Mouse (Mus musculus) neural tube, embryonic 14.5 days (tissue): Measurements from ENCODE around the gene AU022252. TPM values are rescaled to one million over a fixed set of nuclear protein-coding genes. Genes with fewer than 3 reads are reported as not detected.

Source experiments
- ATAC-seq: fragments of 200-750 bp; cut with Nextera tagmentation; 2 replicates; pipeline ENCODE4 v1.8.0; 2017; ENCODE audit warnings: low read depth, mild to moderate bottlenecking, moderate TSS enrichment, moderate library complexity
- H3K27ac ChIP-seq: fragments of 300-500 bp; sonication (generic); 2 replicates; pipeline ENCODE4 v1.5.1; 2014; ENCODE audit warnings: low read depth, mild to moderate bottlenecking, control low read depth, low read length, moderate library complexity, mixed read lengths
- H3K27me3 ChIP-seq: fragments of 300-500 bp; sonication (generic); 2 replicates; pipeline ENCODE4 v1.6.1; 2014; ENCODE audit warnings: low read length; ENCODE audit not compliant: control insufficient read depth, insufficient read depth
- H3K36me3 ChIP-seq: fragments of 300-500 bp; sonication (generic); 2 replicates; pipeline ENCODE4 v1.6.1; 2014; ENCODE audit warnings: low read length, mixed read lengths; ENCODE audit not compliant: control insufficient read depth, insufficient read depth
- H3K4me1 ChIP-seq: fragments of 300-500 bp; sonication (generic); 2 replicates; pipeline ENCODE4 v1.6.1; 2014; ENCODE audit warnings: low read length; ENCODE audit not compliant: control insufficient read depth, insufficient read depth
- H3K4me2 ChIP-seq: fragments of 300-500 bp; sonication (generic); 2 replicates; pipeline ENCODE4 v1.6.1; 2014; ENCODE audit warnings: mild to moderate bottlenecking, low read depth, low read length, control low read depth
- H3K4me3 ChIP-seq: fragments of 300-500 bp; sonication (generic); 2 replicates; pipeline ENCODE4 v1.5.1; 2014; ENCODE audit warnings: low read depth, low read length, control low read depth, mixed read lengths
- H3K9ac ChIP-seq: fragments of 300-500 bp; sonication (generic); replicated peaks from 2 replicates; pipeline ENCODE4 v1.6.1; 2014; ENCODE audit warnings: low read depth, mild to moderate bottlenecking, control low read depth, low read length, mixed read lengths
- H3K9me3 ChIP-seq: fragments of 300-500 bp; sonication (generic); 2 replicates; pipeline ENCODE4 v1.6.1; 2016; ENCODE audit warnings: low read length; ENCODE audit not compliant: control insufficient read depth
- WGBS: fragments of 180-500 bp; shearing (Covaris S2); extraction: QIAGEN DNeasy Blood & Tissue Kit; methylation state at CpG from one replicate; pipeline ENCODE4 v1.1.7; 2014; 5-methylcytosine and 5-hydroxymethylcytosine counted together
- polyA plus RNA-seq: library from polyadenylated mRNA; unstranded; fragments of >200 nt; fragmentation: Nextera tagmentation; extraction: Ambion mirVana; gene quantifications from 2 replicates; pipeline ENCODE4 v1.2.1, GENCODE M21; 2014

Gene AU022252
- polyA plus RNA-seq, 1 experiment from 2014 or later: 19.2 TPM

- no peak overlapping the region for H3K4me3 ChIP-seq
- H3K4me1 ChIP-seq: peaks cover 6% of the 10 kb centered on the region; the same call in 1 of the 2 replicates
- ATAC-seq: no peak
- H3K4me2 ChIP-seq: no peak overlapping the region
- no peaks in the 10 kb centered on the region for H3K27me3 ChIP-seq
- H3K9ac ChIP-seq: no peak overlapping the region
- H3K27ac ChIP-seq: no peak overlapping the region
- 92% methylated on average over 9 of the region's 9 CpGs for WGBS
- peaks cover 38% of the 10 kb centered on the region for H3K36me3 ChIP-seq
- H3K9me3 ChIP-seq: no peaks in the 10 kb centered on the region
Measured at GRCm38 (mm10) chr4:119245961-119246360, 13.4 kb upstream of the AU022252 start.

- no peak overlapping the region for H3K4me2 ChIP-seq
Measured at GRCm38 (mm10) chr4:119245556-119245955, 13.0 kb upstream of the AU022252 start.

GRCm38 (mm10) chr4:119244468-119245240, 12.1 kb upstream of the AU022252 start:
- H3K36me3 ChIP-seq: peaks cover 40% of the 10 kb centered on the region
- WGBS: 85% methylated on average over 22 of the region's 22 CpGs
- H3K4me3 ChIP-seq: no peak overlapping the region
- no peak for ATAC-seq
- no peak overlapping the region for H3K9ac ChIP-seq
- H3K9me3 ChIP-seq: no peaks in the 10 kb centered on the region
- no peak overlapping the region for H3K27ac ChIP-seq
- H3K4me2 ChIP-seq: no peak overlapping the region
- no peaks in the 10 kb centered on the region for H3K27me3 ChIP-seq
- peaks cover 6% of the 10 kb centered on the region; the same call in 1 of the 2 replicates for H3K4me1 ChIP-seq

More at GRCm38 (mm10) chr4:119245556-119245955, 13.0 kb upstream of the AU022252 start:
- no peak for ATAC-seq
- H3K9ac ChIP-seq: no peak overlapping the region
- no peak overlapping the region for H3K27ac ChIP-seq
- H3K36me3 ChIP-seq: peaks cover 40% of the 10 kb centered on the region
- H3K4me3 ChIP-seq: no peak overlapping the region
- H3K4me1 ChIP-seq: peaks cover 6% of the 10 kb centered on the region; the same call in 1 of the 2 replicates
- no peaks in the 10 kb centered on the region for H3K27me3 ChIP-seq
- 84% methylated on average over 7 of the region's 7 CpGs for WGBS
- H3K9me3 ChIP-seq: no peaks in the 10 kb centered on the region

DNA sequence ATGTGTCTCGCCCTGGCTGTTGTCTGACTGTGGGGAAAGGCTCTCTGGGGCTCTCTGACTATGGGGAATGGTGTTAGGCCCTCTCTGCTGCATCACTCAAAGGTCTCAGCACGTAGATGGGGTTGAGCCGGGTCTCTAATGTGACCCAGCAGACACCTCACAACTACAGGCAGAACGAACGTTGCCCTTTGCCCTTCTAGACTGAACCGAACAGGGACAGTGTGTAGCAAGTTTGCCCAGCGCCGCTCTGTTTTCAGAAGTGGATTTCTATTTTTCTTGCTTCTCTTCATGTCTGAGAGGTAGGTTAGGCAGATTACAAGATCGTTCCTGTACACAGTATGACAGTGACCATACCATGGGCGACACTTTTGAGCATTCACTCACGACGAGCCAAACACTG, 10.1 kb upstream of the AU022252 start:
- H3K4me3 ChIP-seq: no peak overlapping the region
- H3K27ac ChIP-seq: no peak overlapping the region
- H3K9ac ChIP-seq: no peak overlapping the region
- H3K36me3 ChIP-seq: peaks cover 40% of the 10 kb centered on the region
- WGBS: 94% methylated on average over 12 of the region's 12 CpGs
- H3K4me2 ChIP-seq: no peak overlapping the region
- no peaks in the 10 kb centered on the region for H3K9me3 ChIP-seq
- peaks cover 4% of the 10 kb centered on the region; the same call in 1 of the 2 replicates for H3K4me1 ChIP-seq
- no peak for ATAC-seq
- H3K27me3 ChIP-seq: no peaks in the 10 kb centered on the region

GRCm38 (mm10) chr4:119241664-119242063, 9.2 kb upstream of the AU022252 start:
- Histone ChIP-seq H3K36me3 (peaks cover 43% of the 10 kb centered on the region), H3K4me2 (no peak overlapping the region)

DNA sequence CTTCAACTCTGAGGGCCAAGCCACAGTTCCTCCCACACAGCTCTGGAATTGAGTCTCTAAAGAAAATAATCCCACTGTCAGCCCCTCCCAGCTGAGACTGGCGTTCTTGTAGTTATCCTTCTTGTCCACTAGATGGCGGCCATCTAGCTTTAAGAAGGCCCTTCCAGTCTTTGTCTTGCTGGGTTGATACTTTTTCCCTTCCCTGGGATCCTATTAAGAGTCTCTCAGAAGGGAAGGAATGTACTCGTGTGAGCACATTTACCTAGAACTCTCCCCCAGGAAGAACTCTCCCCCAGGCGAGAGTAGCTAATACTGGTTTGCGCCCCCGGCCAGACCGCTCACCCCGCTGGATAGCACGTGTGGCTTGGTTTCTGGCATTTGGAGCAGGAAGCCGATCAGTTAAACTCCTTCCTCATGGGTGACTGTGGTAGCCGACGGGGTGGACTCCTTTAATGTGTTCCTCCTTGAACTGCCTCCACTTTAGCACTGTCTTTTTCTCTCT, 6.7 kb upstream of the AU022252 start:
- peaks cover 36% of the 10 kb centered on the region; the same call in 1 of the 2 replicates for H3K36me3 ChIP-seq
- H3K9ac ChIP-seq: 0 out of 2 replicates have a peak overlapping the region, but pooled peaks have one; percentile 26
- no peaks in the 10 kb centered on the region for H3K27me3 ChIP-seq
- ATAC-seq: peak; percentile 53; the same call in 1 of the 2 replicates
- H3K4me3 ChIP-seq: no peak overlapping the region
- 45% methylated on average over 12 of the region's 12 CpGs for WGBS
- H3K27ac ChIP-seq: peak overlapping the region; percentile 56; the same call in 1 of the 2 replicates
- H3K4me1 ChIP-seq: no peaks in the 10 kb centered on the region
- H3K9me3 ChIP-seq: no peaks in the 10 kb centered on the region
- H3K4me2 ChIP-seq: no peak overlapping the region

More at GRCm38 (mm10) chr4:119241664-119242063, 9.2 kb upstream of the AU022252 start:
- no peak overlapping the region for H3K9ac ChIP-seq
- no peak overlapping the region for H3K27ac ChIP-seq
- no peaks in the 10 kb centered on the region for H3K4me1 ChIP-seq
- H3K9me3 ChIP-seq: no peaks in the 10 kb centered on the region
- no peak overlapping the region for H3K4me3 ChIP-seq
- WGBS: 89% methylated on average over 14 of the region's 14 CpGs
- no peak for ATAC-seq
- H3K27me3 ChIP-seq: no peaks in the 10 kb centered on the region

GRCm38 (mm10) chr4:119238661-119239060, 6.1 kb upstream of the AU022252 start:
- Histone ChIP-seq H3K27ac (no peak overlapping the region), H3K9ac (no peak overlapping the region), H3K9me3 (no peaks in the 10 kb centered on the region), H3K27me3 (no peaks in the 10 kb centered on the region), H3K4me3 (no peak overlapping the region), H3K4me1 (no peaks in the 10 kb centered on the region), H3K4me2 (no peak overlapping the region), H3K36me3 (peaks cover 33% of the 10 kb centered on the region; the same call in 1 of the 2 replicates)
- ATAC-seq: no peak
- WGBS: 80% methylated on average over 3 of the region's 3 CpGs

GRCm38 (mm10) chr4:119234348-119234747, 1.8 kb upstream of the AU022252 start:
- Histone ChIP-seq H3K9me3 (no peaks in the 10 kb centered on the region), H3K9ac (no peak overlapping the region), H3K4me3 (peak overlapping the region; percentile 81), H3K27ac (no peak overlapping the region), H3K4me2 (peak overlapping the region; percentile 79), H3K4me1 (peaks cover 7% of the 10 kb centered on the region; the same call in 1 of the 2 replicates), H3K27me3 (no peaks in the 10 kb centered on the region), H3K36me3 (peaks cover 5% of the 10 kb centered on the region; the same call in 1 of the 2 replicates)
- 86% methylated on average over 3 of the region's 3 CpGs for WGBS
- ATAC-seq: no peak
